Mouse (Mus musculus) cortical plate, adult 2 months (tissue): ENCODE measurements around the gene Gpr55.

Experiments used
- CTCF ChIP-seq: fragments of 200-500 bp; IDR thresholded peaks from 2 replicates; pipeline ENCODE4 v1.5.1; 2011; ENCODE audit warnings: mild to moderate bottlenecking, control low read depth, low read length; ENCODE audit not compliant: insufficient read depth; ENCODE audit errors: extremely low read depth
- POLR2A ChIP-seq: fragments of 200-500 bp; IDR thresholded peaks from 2 replicates; pipeline ENCODE4 v1.6.1; 2011; ENCODE audit warnings: mild to moderate bottlenecking, low read length, control low read depth; ENCODE audit not compliant: insufficient read depth; ENCODE audit errors: extremely low read depth

- peak; percentile 39; the same call in 1 of the 2 replicates for TF ChIP-seq CTCF
- peak; percentile 27; the same call in 1 of the 2 replicates for TF ChIP-seq POLR2A
These were observed 65.4 kb downstream of the Gpr55 start for GRCm38 (mm10) chr1:85895391-85895837.
